Mouse (Mus musculus) olfactory bulb, adult 2 months (tissue): ENCODE measurements around the gene Rcan3.

Experiments used
- CTCF ChIP-seq: fragments of 200-500 bp; IDR thresholded peaks from 2 replicates; pipeline ENCODE4 v1.5.1; 2012; ENCODE audit warnings: low read depth, mild to moderate bottlenecking, low read length, moderate library complexity; ENCODE audit not compliant: insufficient read depth
- POLR2A ChIP-seq: fragments of 200-500 bp; IDR thresholded peaks from 2 replicates; pipeline ENCODE4 v1.6.1; 2012; ENCODE audit warnings: mild to moderate bottlenecking, low read depth, low read length, moderate library complexity; ENCODE audit not compliant: insufficient read depth

- TF ChIP-seq CTCF: no peak
- no peak for TF ChIP-seq POLR2A
These were observed 7.1 kb downstream of the Rcan3 start for GRCm38 (mm10) chr4:135426587-135426986.
